Mouse (Mus musculus) B cell, adult 67 days (primary cell): ENCODE data around the gene Slc6a8. TPM values are rescaled to one million over a fixed set of nuclear protein-coding genes. Genes with fewer than 3 reads are reported as not detected.

Experiments
- total RNA-seq, 2 experiments: library from RNA; stranded (reverse); gene quantifications; 4 replicates each; pipeline ENCODE4 v1.2.4; 2023

Gene Slc6a8
- total RNA-seq: not detected

DNA sequence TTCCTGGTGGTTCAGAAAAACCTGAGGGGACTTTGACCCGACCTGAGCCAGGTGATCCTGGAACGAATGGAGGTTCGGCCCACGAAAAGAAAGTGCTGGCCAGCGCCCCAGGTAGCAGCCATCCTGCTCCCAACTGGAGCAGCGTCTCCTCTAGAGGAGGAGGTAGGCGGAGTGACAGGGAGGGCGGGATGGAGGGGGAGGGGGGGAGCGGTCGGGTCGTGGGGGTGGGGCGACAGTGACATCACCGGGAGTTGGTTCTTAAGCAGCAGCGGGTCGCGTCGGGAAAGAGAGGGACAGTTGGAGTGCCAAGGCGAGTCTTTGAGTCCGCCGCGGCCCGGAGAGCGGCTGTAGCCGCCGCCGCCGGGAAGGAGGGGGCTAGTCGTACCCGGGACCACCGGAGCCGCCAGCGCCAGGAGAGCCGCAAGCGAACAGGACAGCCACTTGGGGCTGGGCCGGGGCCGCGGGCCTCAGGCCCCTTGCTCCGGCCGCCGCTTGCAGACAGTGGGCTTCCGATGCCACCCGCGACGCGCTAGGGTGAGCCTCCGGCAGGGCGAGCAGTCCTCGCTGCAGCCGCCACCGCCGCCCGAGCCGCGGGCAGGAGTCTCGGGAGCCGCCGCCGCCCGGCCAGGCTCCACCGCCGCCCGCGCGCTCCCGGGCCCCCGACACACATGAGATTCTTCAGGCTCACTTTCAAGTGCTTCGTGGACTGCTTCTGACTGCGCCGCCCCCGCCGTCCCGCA, at the start of gene Slc6a8:
Gene Slc6a8 (plus strand): TSS at position 272 of the 740 bp plus-strand sequence.

DNA sequence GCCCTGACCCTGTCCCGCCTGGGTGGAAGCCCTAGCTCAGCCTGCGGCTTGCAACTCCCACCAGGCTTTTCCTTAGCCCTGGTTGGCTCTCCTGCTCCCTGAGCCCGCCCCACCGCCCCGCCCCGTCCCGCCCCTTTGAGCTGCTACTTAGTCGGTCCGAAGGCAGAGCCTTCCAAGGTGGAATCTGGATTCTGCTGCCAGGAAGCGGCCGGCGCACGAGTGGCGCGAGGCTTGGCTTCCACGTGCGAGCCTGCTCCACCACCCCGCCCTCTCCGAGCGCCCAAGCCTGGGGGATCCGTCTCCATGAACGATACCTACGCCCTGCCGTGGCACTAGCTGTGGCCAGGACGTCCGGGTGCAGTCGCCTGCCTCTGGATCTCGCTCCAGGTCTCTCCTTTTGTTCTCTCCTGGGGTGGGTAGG, 33.7 kb upstream of the Slc6a8 start, which contains the start of gene Dusp9:
Gene Dusp9 (plus strand): TSS at position 165 of the 421 bp plus-strand sequence.

DNA sequence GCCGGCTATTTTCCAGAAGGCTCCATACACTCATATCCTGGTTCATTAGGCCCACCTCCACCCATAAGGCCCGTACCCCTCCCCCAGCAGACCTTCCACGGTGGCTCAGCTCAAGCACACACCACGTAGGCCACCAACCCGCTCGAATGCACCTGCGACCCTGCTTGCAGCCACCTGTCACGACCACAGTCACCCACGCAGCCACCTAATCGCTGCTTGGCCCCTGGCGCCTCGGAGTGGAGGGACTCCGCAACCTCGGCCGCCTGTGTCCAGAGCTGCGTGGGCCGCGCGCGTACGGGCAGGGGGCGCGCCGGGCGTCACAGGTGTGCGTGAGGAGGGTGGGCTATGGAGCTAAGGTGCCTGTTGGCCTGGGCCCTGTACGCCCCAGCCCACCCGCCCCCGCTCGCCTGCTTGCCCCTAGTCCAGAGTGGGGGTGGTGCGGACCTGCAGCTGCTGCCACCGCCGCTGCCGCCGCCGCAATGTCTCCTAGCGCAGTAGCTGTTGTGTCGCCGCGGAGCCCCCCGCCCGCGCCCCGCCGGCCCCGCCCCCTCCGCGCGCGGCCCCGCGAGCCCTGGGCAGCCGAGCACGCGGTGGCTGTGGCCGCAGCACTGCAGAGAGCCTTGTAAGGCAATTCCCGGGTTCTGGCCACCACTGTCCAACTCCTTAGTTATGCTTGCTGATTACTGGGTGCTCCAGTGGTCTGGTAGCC, 13.2 kb upstream of the Slc6a8 start, which contains the start of gene Pnck:
Gene Pnck (minus strand): TSS at position 543 of the 709 bp plus-strand sequence.

DNA sequence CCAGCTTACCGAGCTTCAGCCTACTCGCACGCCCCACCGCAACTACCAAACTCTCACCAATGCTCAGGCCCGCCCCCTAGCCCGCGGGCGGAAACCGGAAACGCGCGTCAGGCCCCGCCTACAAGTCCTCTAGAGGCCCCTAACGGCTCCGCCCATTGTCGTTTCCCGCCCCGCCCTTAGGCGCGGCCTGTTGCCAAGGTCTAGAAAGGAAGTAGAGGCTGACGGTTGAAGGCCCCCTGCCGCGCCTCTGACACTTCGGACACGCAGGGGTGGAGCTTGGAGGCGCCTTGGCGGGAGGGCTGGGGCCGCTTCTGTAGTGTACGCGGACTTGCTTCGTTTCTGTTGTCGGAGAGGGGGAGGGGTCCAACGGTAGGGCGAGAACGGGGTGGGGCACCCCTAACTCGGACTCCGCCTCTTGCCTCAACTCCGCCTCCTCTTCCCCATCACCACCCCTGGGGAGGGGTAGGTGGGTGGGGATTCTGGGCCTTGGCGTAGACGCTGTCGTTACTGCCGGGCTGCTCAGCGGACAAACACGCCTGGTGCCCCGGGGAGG, 43.2 kb downstream of the Slc6a8 start, which contains the start of the genes Bcap31 and Abcd1:
Gene Bcap31 (minus strand): TSS at position 67 of the 553 bp plus-strand sequence.
Gene Abcd1 (plus strand): TSS at position 489 of the 553 bp plus-strand sequence.

Other genes with a start within 250 kb of the Slc6a8 start
- not detected for gene Trex2, start 237.8 kb upstream of the Slc6a8 start, total RNA-seq
- gene Haus7, start 214.1 kb upstream of the Slc6a8 start, total RNA-seq: 10 to 100 TPM; 20.0 to 20.1 TPM
- gene Bgn, start 189.5 kb upstream of the Slc6a8 start, total RNA-seq: not detected
- gene Atp2b3, start 170.1 kb upstream of the Slc6a8 start, total RNA-seq: not detected
- gene Dusp9, start 33.7 kb upstream of the Slc6a8 start, total RNA-seq: not detected
- gene Pnck, start 13.0 kb upstream of the Slc6a8 start, total RNA-seq: under 1 TPM in 1 of 2 experiments, not detected in 1; 0.71 TPM
- gene Bcap31, start 43.0 kb downstream of the Slc6a8 start, total RNA-seq: 100 to 1,000 TPM; 141 to 158 TPM
- 10 to 100 TPM; 75.3 to 75.4 TPM for gene Abcd1, start 43.4 kb downstream of the Slc6a8 start, total RNA-seq
- under 1 TPM in 1 of 2 experiments, not detected in 1; 0.15 TPM for gene Plxnb3, start 83.9 kb downstream of the Slc6a8 start, total RNA-seq
- gene Srpk3, start 101.3 kb downstream of the Slc6a8 start, total RNA-seq: 100 to 1,000 TPM; 171 to 179 TPM
- 100 to 1,000 TPM; 165 to 167 TPM for gene Idh3g, start 113.7 kb downstream of the Slc6a8 start, total RNA-seq
- gene Ssr4, start 113.9 kb downstream of the Slc6a8 start, total RNA-seq: 100 to 1,000 TPM; 124 to 147 TPM
- gene Pdzd4, start 151.8 kb downstream of the Slc6a8 start, total RNA-seq: under 1 TPM; 0.24 to 0.61 TPM
- not detected for gene Avpr2, start 219.0 kb downstream of the Slc6a8 start, total RNA-seq
- gene L1cam, start 223.0 kb downstream of the Slc6a8 start, total RNA-seq: 10 to 100 TPM; 13.4 to 20.8 TPM
- gene Arhgap4, start 248.7 kb downstream of the Slc6a8 start, total RNA-seq: 100 to 1,000 TPM; 363 to 422 TPM
- 10 to 100 TPM; 71.0 to 72.1 TPM for gene Naa10, start 248.8 kb downstream of the Slc6a8 start, total RNA-seq